Mouse (Mus musculus) activated CD4-positive, CD25-positive, alpha-beta regulatory T cell (primary cell): ENCODE measurements around the gene Cd19. TPM values are rescaled to one million over a fixed set of nuclear protein-coding genes. Genes with fewer than 3 reads are reported as not detected.

ENCODE experiments used
- polyA plus RNA-seq, 2 experiments: library from polyadenylated mRNA; unstranded; fragments of 100-300 nt; shearing (Covaris generic); gene quantifications; one replicate each; pipeline ENCODE4 v1.2.1; 2017

Gene Cd19
- 1 to 10 TPM; 2.7 to 6.1 TPM for polyA plus RNA-seq

GRCm38 (mm10) chr7:126414725-126415124, at the start of gene Cd19:
TSS of gene Cd19 (minus strand) at chr7:126414889.

GRCm38 (mm10) chr7:126463004-126463403, 48.3 kb upstream of the Cd19 start, which contains the start of gene Atp2a1:
TSS of gene Atp2a1 (minus strand) at chr7:126463108.

GRCm38 (mm10) chr7:126428631-126429502, 14.2 kb upstream of the Cd19 start, which contains the start of gene Rabep2:
TSS of gene Rabep2 (plus strand) at chr7:126428759.

GRCm38 (mm10) chr7:126396298-126397119, 18.2 kb downstream of the Cd19 start, which contains the start of gene Nfatc2ip:
TSS of gene Nfatc2ip (minus strand) at chr7:126396737.

GRCm38 (mm10) chr7:126377278-126378158, 37.2 kb downstream of the Cd19 start, which contains the start of gene Spns1:
TSS of gene Spns1 (minus strand) at chr7:126377450.

DNA sequence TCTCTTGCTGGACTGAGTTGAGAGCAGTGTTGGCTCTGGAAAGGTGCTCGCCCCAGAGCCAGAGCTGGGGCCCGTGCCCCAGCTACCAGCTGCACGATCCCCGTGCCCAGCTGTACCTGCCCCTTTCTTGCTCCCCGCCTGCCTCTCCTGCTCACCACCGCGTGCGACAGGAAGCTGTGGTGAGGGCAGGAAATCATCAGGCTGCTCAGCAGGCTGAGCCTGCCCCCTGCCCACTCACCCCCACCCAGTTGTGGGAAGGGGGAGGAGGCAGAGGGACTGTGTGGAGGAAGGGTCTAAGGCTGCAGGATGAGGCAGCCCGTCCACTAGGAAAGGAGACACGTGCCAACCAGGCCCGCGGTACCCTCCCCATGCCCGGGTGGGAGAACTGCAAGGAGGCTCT, 45.3 kb downstream of the Cd19 start, which contains the start of gene Lat:
Gene Lat (minus strand): TSS at position 178 of the 400 bp plus-strand sequence.

Other genes with a start within 250 kb of the Cd19 start
- gene Xpo6, start 214.4 kb downstream of the Cd19 start, polyA plus RNA-seq: 100 to 1,000 TPM; 122 to 156 TPM
- gene Sbk1, start 142.3 kb downstream of the Cd19 start, polyA plus RNA-seq: 10 to 100 TPM; 39.1 to 41.3 TPM
- 100 to 1,000 TPM; 699 to 796 TPM for gene Lat, start 45.3 kb downstream of the Cd19 start, polyA plus RNA-seq
- 10 to 100 TPM; 43.1 to 44.7 TPM for gene Spns1, start 37.4 kb downstream of the Cd19 start, polyA plus RNA-seq
- gene Nfatc2ip, start 18.2 kb downstream of the Cd19 start, polyA plus RNA-seq: 1 to 10 TPM; 4.7 to 6.0 TPM
- gene Rabep2, start 13.9 kb upstream of the Cd19 start, polyA plus RNA-seq: 10 to 100 TPM; 43.4 to 61.1 TPM
- under 1 TPM; 0.60 to 0.97 TPM for gene Atp2a1, start 48.2 kb upstream of the Cd19 start, polyA plus RNA-seq
- 10 to 100 TPM; 36.2 to 52.7 TPM for gene Sh2b1, start 60.5 kb upstream of the Cd19 start, polyA plus RNA-seq
- gene Tufm, start 72.5 kb upstream of the Cd19 start, polyA plus RNA-seq: 100 to 1,000 TPM in 1 of 2 experiments, 10 to 100 TPM in 1; 97.6 to 106 TPM
- gene Atxn2l, start 88.5 kb upstream of the Cd19 start, polyA plus RNA-seq: 100 to 1,000 TPM in 1 of 2 experiments, 10 to 100 TPM in 1; 94.3 to 103 TPM
- 100 to 1,000 TPM; 180 to 184 TPM for gene Eif3c, start 151.5 kb upstream of the Cd19 start, polyA plus RNA-seq
- 1 to 10 TPM in 1 of 2 experiments, under 1 TPM in 1; 0.98 to 4.1 TPM for gene Apobr, start 170.1 kb upstream of the Cd19 start, polyA plus RNA-seq
- 100 to 1,000 TPM in 1 of 2 experiments, 10 to 100 TPM in 1; 50.3 to 115 TPM for gene Cln3, start 170.9 kb upstream of the Cd19 start, polyA plus RNA-seq
- under 1 TPM in 1 of 2 experiments, not detected in 1; 0.17 TPM for gene Il27, start 180.1 kb upstream of the Cd19 start, polyA plus RNA-seq
- 1 to 10 TPM in 1 of 2 experiments, not detected in 1; 1.3 TPM for gene Nupr1, start 216.0 kb upstream of the Cd19 start, polyA plus RNA-seq
- gene Sgf29, start 234.4 kb upstream of the Cd19 start, polyA plus RNA-seq: 10 to 100 TPM; 83.9 to 89.3 TPM